Mouse (Mus musculus) heart, adult 9 months (tissue): ENCODE data around the gene Ttc36.
"Not testable (repeated sequence)": the region's sequence is repeated elsewhere in the genome, so short reads cannot be mapped to it uniquely, and the experiment has no call there.

Experiments
- DNase-seq, 2 experiments: peaks; one replicate each; pipeline ENCODE4 v3.0.0; 2022; ENCODE audit warnings: low spot score in 2 of 2

Ttc36 gene

GRCm38 (mm10) chr9:44772750-44773651 is 29.9 kb downstream of the Ttc36 start:
- DNase-seq, result peak; percentile 90 to 93

GRCm38 (mm10) chr9:44772392-44772749 is 30.5 kb downstream of the Ttc36 start:
- DNase-seq, result no peak

GRCm38 (mm10) chr9:44771376-44771775 is 31.5 kb downstream of the Ttc36 start:
- no peak for DNase-seq

GRCm38 (mm10) chr9:44768029-44768394 is 34.9 kb downstream of the Ttc36 start:
- not testable (repeated sequence) for DNase-seq

GRCm38 (mm10) chr9:44767101-44768028 is 35.5 kb downstream of the Ttc36 start, which contains the start of the genes Arcn1 and Ift46:
Gene Arcn1, minus strand, starts transcription at chr9:44767845.
Gene Ift46, plus strand, starts transcription at chr9:44767908.
- DNase-seq, result peak; percentile 79 to 87

- no peak for DNase-seq
Observed at GRCm38 (mm10) chr9:44760873-44761272, 42.0 kb downstream of the Ttc36 start.
